Mouse (Mus musculus) left cerebral cortex, adult 8-10 months (tissue): Measurements from ENCODE around the gene Hemk1. TPM values are rescaled to one million over a fixed set of nuclear protein-coding genes. Genes with fewer than 3 reads are reported as not detected.
A peak's percentile ranks its signal among the peaks of the same experiment; 100 is the strongest.
"Not testable (repeated sequence)": the region's sequence is repeated elsewhere in the genome, so short reads cannot be mapped to it uniquely, and the experiment has no call there.

ENCODE experiments used
- DNase-seq, 2 experiments: peaks; one replicate each; pipeline ENCODE4 v3.0.0; 2022; ENCODE audit warnings: low spot score in 2 of 2
- total RNA-seq, 4 experiments: library from RNA; stranded (reverse); gene quantifications; 2 replicates each; pipeline ENCODE4 v1.2.4; 2022

Gene Hemk1
- total RNA-seq, 4 experiments from 2014 or later, result 14.9 to 20.6 (median 18.7) TPM

- no peak for DNase-seq
These were observed 29.7 kb downstream of the Hemk1 start for GRCm38 (mm10) chr9:107308346-107309000.

DNA sequence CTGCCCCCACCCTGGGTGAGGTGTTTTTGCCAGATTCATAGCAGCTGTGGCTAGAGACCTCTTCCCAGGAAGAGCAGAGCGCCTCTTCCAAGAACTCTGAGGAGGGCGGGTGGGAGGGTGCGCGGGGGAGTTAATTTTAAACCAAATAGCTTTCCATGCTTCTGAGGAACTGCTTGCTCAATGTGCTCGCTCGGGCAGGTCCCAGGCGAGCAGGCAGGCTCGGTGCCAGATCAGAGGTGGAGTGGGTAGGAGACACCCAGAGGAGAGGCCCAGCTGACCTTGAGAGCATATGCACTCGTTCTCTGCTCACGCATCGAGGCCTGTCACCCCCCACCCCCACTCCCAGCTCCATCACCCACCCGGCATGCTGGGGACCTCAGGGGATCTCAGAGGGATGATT, 30.3 kb downstream of the Hemk1 start:
- DNase-seq, result peak in 1 of 2 experiments; percentile 56

- no peak for DNase-seq
These were observed 30.9 kb downstream of the Hemk1 start for GRCm38 (mm10) chr9:107307099-107307872.

- not testable (repeated sequence) for DNase-seq
These were observed 31.5 kb downstream of the Hemk1 start for GRCm38 (mm10) chr9:107306673-107307072.

- no peak for DNase-seq
These were observed 32.3 kb downstream of the Hemk1 start for GRCm38 (mm10) chr9:107305601-107306542.

DNA sequence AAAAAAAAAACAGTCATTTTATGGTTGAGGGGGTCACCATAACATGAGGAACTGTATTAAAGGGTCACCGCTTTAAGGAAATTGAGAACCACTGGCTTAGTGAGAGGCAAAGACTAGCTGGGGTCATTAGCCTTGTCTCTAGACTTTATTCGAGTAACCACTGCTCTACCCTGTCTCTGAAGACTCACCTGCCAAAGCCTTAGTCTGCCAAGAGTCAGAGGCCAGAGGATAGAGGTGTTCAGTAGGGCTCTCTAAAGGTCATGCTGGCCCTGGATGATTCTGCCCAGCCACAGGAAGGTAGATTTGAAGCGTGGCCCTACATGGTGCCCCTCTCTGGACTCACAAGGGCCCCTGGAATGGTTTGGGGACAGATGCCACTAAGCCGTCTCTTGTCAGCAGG, 33.1 kb downstream of the Hemk1 start:
- no peak for DNase-seq

GRCm38 (mm10) chr9:107304383-107304782, 33.8 kb downstream of the Hemk1 start:
- no peak for DNase-seq

- DNase-seq, result no peak
These were observed 34.2 kb downstream of the Hemk1 start for GRCm38 (mm10) chr9:107303900-107304299.

GRCm38 (mm10) chr9:107303121-107303820, 34.9 kb downstream of the Hemk1 start:
- DNase-seq, result no peak

DNA sequence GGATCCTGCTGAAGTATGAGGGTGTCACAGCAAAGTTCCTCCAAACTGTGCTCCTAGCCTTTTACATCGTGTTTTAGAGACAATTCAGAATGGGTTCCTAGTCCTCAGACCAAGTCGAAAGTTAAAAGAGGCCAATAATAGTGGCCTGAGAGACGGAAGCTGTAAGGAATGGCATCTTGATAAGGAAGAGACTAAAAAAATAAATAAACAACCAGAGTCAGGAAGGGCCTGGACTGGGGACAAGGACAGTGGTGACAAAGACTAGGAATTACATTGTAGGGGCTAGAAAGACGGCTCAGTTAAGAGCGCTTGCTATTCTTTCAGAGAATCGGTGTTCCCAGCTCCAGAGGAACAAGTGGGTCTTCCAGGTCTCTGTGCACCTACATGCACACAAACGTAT, 35.6 kb downstream of the Hemk1 start:
- DNase-seq, result no peak

- DNase-seq, result no peak
These were observed 36.4 kb downstream of the Hemk1 start for GRCm38 (mm10) chr9:107301554-107302331.

- DNase-seq, result no peak
These were observed 37.8 kb downstream of the Hemk1 start for GRCm38 (mm10) chr9:107300224-107300973.

DNA sequence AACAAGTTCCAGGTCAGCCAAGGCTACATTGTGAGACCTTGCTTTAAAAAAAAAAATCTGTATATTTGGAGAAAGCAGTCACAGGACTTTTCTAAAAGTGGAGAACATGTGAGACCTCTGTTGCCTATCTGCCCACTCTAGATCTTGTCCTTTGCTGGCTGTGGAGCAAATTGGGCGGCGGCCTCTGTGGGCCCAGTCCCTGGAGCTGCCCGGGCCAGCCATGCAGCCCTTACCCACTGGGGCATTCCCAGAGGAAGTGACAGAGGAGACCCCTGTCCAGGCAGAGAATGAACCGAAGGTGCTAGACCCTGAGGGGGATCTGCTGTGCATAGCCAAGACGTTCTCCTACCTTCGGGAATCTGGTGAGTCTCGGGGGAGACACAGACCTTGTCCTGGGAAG, 38.4 kb downstream of the Hemk1 start:
- DNase-seq, result no peak

DNA sequence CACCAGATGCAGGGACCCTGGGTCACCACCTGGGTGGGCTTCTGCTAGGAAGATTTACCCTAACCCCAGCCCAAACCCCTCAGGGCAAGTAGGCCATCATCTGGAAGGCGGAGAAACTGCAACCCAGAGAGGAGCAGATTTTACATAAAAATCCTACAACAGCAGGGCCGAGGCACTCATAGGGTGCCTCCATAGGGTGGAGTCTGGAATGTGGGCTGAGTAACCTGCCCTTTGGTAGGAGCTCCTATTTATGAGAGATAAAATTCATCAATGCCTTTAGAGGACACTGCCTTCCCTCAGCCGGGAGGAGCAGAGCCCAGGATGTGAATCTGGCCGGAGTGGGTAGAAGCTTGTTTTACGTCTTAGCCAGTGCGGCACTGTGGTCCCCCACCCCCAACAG, 39.3 kb downstream of the Hemk1 start:
- DNase-seq, result no peak

DNA sequence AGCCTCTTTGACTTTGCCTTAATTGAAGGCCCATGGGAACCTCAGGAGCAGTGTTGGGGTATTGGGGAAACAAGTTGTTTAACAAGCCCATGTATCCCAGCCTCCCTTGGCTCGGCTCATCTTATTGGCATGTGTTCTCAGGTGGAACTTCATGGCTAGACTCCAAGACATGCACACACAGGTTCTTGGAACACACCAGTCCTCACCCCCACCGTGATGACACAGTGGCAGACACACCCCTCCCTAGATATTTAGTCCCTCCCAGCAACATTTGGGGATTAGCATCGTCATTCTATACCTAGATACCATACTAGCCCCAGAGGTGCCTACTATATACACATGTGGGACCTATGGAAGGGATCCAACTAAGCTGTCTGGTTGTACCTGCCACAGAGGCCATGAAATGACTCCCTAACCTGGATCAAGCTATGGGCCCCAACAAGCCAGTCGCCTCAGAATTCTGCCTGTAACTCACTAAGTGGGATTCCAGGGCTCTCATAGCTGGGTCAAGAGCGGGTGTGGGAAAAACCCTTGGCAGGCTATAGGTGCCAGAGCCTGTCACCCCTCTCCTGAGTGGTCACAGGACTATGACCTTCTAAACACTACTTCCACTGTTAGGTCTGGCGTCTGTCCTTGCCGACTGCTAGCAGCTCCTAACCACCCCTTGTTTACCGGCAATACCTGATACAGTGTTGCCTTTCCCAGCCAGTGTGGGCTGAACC, 39.9 kb downstream of the Hemk1 start:
- no peak for DNase-seq

GRCm38 (mm10) chr9:107297658-107298057, 40.5 kb downstream of the Hemk1 start:
- no peak for DNase-seq

GRCm38 (mm10) chr9:107297059-107297458, 41.1 kb downstream of the Hemk1 start:
- DNase-seq, result no peak

- peak; percentile 88 to 97 for DNase-seq
These were observed 41.6 kb downstream of the Hemk1 start for GRCm38 (mm10) chr9:107296501-107296965.

DNA sequence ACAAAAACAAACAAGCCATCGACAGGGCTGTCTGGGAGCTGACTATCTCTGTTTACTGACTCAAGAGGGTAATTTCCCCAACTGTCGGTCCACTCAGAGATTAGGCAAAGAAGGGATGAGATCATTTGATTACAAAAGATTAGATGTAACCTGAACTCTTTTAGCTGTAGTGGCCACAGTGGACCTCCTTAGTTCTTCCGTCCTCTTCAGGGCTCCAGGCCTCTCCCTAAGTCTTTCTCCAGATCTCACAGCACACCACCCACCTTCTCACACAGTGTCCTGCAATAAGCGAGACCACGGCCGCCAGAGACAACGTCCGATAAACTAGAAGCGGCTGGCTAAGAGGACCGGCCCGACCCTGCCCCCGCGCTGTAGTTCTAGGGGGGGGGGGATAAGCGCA, 42.1 kb downstream of the Hemk1 start:
- no peak for DNase-seq

- DNase-seq, result no peak
These were observed 42.3 kb downstream of the Hemk1 start, which contains the start of gene Cish for GRCm38 (mm10) chr9:107296016-107296040. TSS of gene Cish (plus strand) at chr9:107296026.
